Mouse (Mus musculus): ENCODE results near the gene Sowahb. TPM values are rescaled to one million over a fixed set of nuclear protein-coding genes. Genes with fewer than 3 reads are reported as not detected.

Sowahb gene
- polyA plus RNA-seq, 1 experiment from 2014 or later = 0.05 TPM

- 75% methylated on average over 1 of the region's 1 CpGs for WGBS
- Histone ChIP-seq H3K4me1 (ENCODE audit: control insufficient read depth, insufficient read depth, low read length) (no peaks in the 10 kb centered on the region), H3K4me3 (ENCODE audit: low read depth, low read length) (no peak overlapping the region), H3K27ac (ENCODE audit: low read depth, low read length) (no peak overlapping the region), H3K9ac (ENCODE audit: low read length) (no peak overlapping the region), H3K36me3 (ENCODE audit: control insufficient read depth, insufficient read depth, low read length) (no peaks in the 10 kb centered on the region), H3K9me3 (replicated peaks; ENCODE audit: control insufficient read depth, low read length) (no peaks in the 10 kb centered on the region), H3K4me2 (ENCODE audit: low read length) (no peak overlapping the region), H3K27me3 (replicated peaks; ENCODE audit: control insufficient read depth, insufficient read depth, low read length) (no peaks in the 10 kb centered on the region)
- ATAC-seq (no peak), DNase-seq (ENCODE audit: low spot score) (no peak)
These were observed 9.5 kb downstream of the Sowahb start for GRCm38 (mm10) chr5:93035285-93035684.

GRCm38 (mm10) chr5:93033087-93033870, 11.5 kb downstream of the Sowahb start:
- no peaks in the 10 kb centered on the region for H3K27me3 ChIP-seq (replicated peaks; ENCODE audit: control insufficient read depth, insufficient read depth, low read length)
- H3K36me3 ChIP-seq (ENCODE audit: control insufficient read depth, insufficient read depth, low read length) = no peaks in the 10 kb centered on the region
- ATAC-seq = no peak
- no peak for DNase-seq (ENCODE audit: low spot score)
- H3K4me1 ChIP-seq (ENCODE audit: control insufficient read depth, insufficient read depth, low read length) = no peaks in the 10 kb centered on the region
- no peak overlapping the region for H3K9ac ChIP-seq (ENCODE audit: low read length)
- no peak overlapping the region for H3K27ac ChIP-seq (ENCODE audit: low read depth, low read length)
- H3K4me3 ChIP-seq (ENCODE audit: low read depth, low read length) = no peak overlapping the region
- no peaks in the 10 kb centered on the region for H3K9me3 ChIP-seq (replicated peaks; ENCODE audit: control insufficient read depth, low read length)
- WGBS = 78% methylated on average over 5 of the region's 5 CpGs
- H3K4me2 ChIP-seq (ENCODE audit: low read length) = no peak overlapping the region

GRCm38 (mm10) chr5:93032621-93033020, 12.2 kb downstream of the Sowahb start:
- H3K4me1 ChIP-seq (ENCODE audit: control insufficient read depth, insufficient read depth, low read length) = no peaks in the 10 kb centered on the region
- no peaks in the 10 kb centered on the region for H3K27me3 ChIP-seq (replicated peaks; ENCODE audit: control insufficient read depth, insufficient read depth, low read length)
- 93% methylated on average over 4 of the region's 4 CpGs for WGBS
- H3K4me3 ChIP-seq (ENCODE audit: low read depth, low read length) = no peak overlapping the region
- no peak overlapping the region for H3K27ac ChIP-seq (ENCODE audit: low read depth, low read length)
- DNase-seq (ENCODE audit: low spot score) (no peak), ATAC-seq (no peak)
- H3K9ac ChIP-seq (ENCODE audit: low read length) = no peak overlapping the region
- no peaks in the 10 kb centered on the region for H3K36me3 ChIP-seq (ENCODE audit: control insufficient read depth, insufficient read depth, low read length)
- no peak overlapping the region for H3K4me2 ChIP-seq (ENCODE audit: low read length)
- no peaks in the 10 kb centered on the region for H3K9me3 ChIP-seq (replicated peaks; ENCODE audit: control insufficient read depth, low read length)

- Histone ChIP-seq H3K9me3 (replicated peaks; ENCODE audit: control insufficient read depth, low read length) (no peaks in the 10 kb centered on the region), H3K4me2 (ENCODE audit: low read length) (no peak overlapping the region), H3K4me3 (ENCODE audit: low read depth, low read length) (no peak overlapping the region), H3K9ac (ENCODE audit: low read length) (no peak overlapping the region), H3K27me3 (replicated peaks; ENCODE audit: control insufficient read depth, insufficient read depth, low read length) (no peaks in the 10 kb centered on the region), H3K27ac (ENCODE audit: low read depth, low read length) (no peak overlapping the region), H3K4me1 (ENCODE audit: control insufficient read depth, insufficient read depth, low read length) (no peaks in the 10 kb centered on the region), H3K36me3 (ENCODE audit: control insufficient read depth, insufficient read depth, low read length) (no peaks in the 10 kb centered on the region)
- DNase-seq (ENCODE audit: low spot score) = no peak
- WGBS = 53% methylated on average over 3 of the region's 3 CpGs
- ATAC-seq = no peak
These were observed 14.0 kb downstream of the Sowahb start for GRCm38 (mm10) chr5:93030869-93031268.

GRCm38 (mm10) chr5:93030411-93030810, 14.4 kb downstream of the Sowahb start:
- H3K9ac ChIP-seq (ENCODE audit: low read length) = no peak overlapping the region
- no peaks in the 10 kb centered on the region for H3K27me3 ChIP-seq (replicated peaks; ENCODE audit: control insufficient read depth, insufficient read depth, low read length)
- ATAC-seq (no peak), DNase-seq (ENCODE audit: low spot score) (no peak)
- no peaks in the 10 kb centered on the region for H3K9me3 ChIP-seq (replicated peaks; ENCODE audit: control insufficient read depth, low read length)
- no peaks in the 10 kb centered on the region for H3K4me1 ChIP-seq (ENCODE audit: control insufficient read depth, insufficient read depth, low read length)
- H3K4me3 ChIP-seq (ENCODE audit: low read depth, low read length) = no peak overlapping the region
- H3K36me3 ChIP-seq (ENCODE audit: control insufficient read depth, insufficient read depth, low read length) = no peaks in the 10 kb centered on the region
- H3K4me2 ChIP-seq (ENCODE audit: low read length) = no peak overlapping the region
- no peak overlapping the region for H3K27ac ChIP-seq (ENCODE audit: low read depth, low read length)
- WGBS = 80% methylated on average over 5 of the region's 5 CpGs

GRCm38 (mm10) chr5:93027120-93027675, 17.6 kb downstream of the Sowahb start:
- Histone ChIP-seq H3K4me2 (ENCODE audit: low read length) (no peak overlapping the region), H3K9me3 (replicated peaks; ENCODE audit: control insufficient read depth, low read length) (no peaks in the 10 kb centered on the region), H3K36me3 (ENCODE audit: control insufficient read depth, insufficient read depth, low read length) (no peaks in the 10 kb centered on the region), H3K9ac (ENCODE audit: low read length) (no peak overlapping the region), H3K4me3 (ENCODE audit: low read depth, low read length) (no peak overlapping the region), H3K27ac (ENCODE audit: low read depth, low read length) (no peak overlapping the region), H3K27me3 (replicated peaks; ENCODE audit: control insufficient read depth, insufficient read depth, low read length) (no peaks in the 10 kb centered on the region), H3K4me1 (ENCODE audit: control insufficient read depth, insufficient read depth, low read length) (no peaks in the 10 kb centered on the region)
- ATAC-seq (no peak), DNase-seq (ENCODE audit: low spot score) (no peak)
- WGBS = 57% methylated on average over 9 of the region's 9 CpGs

GRCm38 (mm10) chr5:93026437-93027119, 18.2 kb downstream of the Sowahb start:
- Histone ChIP-seq H3K4me2 (ENCODE audit: low read length) (no peak overlapping the region), H3K27ac (ENCODE audit: low read depth, low read length) (no peak overlapping the region), H3K27me3 (replicated peaks; ENCODE audit: control insufficient read depth, insufficient read depth, low read length) (no peaks in the 10 kb centered on the region), H3K4me3 (ENCODE audit: low read depth, low read length) (no peak overlapping the region), H3K9me3 (replicated peaks; ENCODE audit: control insufficient read depth, low read length) (no peaks in the 10 kb centered on the region), H3K9ac (ENCODE audit: low read length) (no peak overlapping the region), H3K4me1 (ENCODE audit: control insufficient read depth, insufficient read depth, low read length) (no peaks in the 10 kb centered on the region), H3K36me3 (ENCODE audit: control insufficient read depth, insufficient read depth, low read length) (no peaks in the 10 kb centered on the region)
- DNase-seq (ENCODE audit: low spot score) = no peak
- WGBS = 72% methylated on average over 4 of the region's 4 CpGs
- no peak for ATAC-seq

- DNase-seq (ENCODE audit: low spot score) (no peak), ATAC-seq (no peak)
- Histone ChIP-seq H3K4me1 (ENCODE audit: control insufficient read depth, insufficient read depth, low read length) (no peaks in the 10 kb centered on the region), H3K4me2 (ENCODE audit: low read length) (no peak overlapping the region), H3K9me3 (replicated peaks; ENCODE audit: control insufficient read depth, low read length) (no peaks in the 10 kb centered on the region), H3K27ac (ENCODE audit: low read depth, low read length) (no peak overlapping the region), H3K9ac (ENCODE audit: low read length) (no peak overlapping the region), H3K4me3 (ENCODE audit: low read depth, low read length) (no peak overlapping the region), H3K27me3 (replicated peaks; ENCODE audit: control insufficient read depth, insufficient read depth, low read length) (no peaks in the 10 kb centered on the region), H3K36me3 (ENCODE audit: control insufficient read depth, insufficient read depth, low read length) (no peaks in the 10 kb centered on the region)
- 37% methylated on average over 7 of the region's 7 CpGs for WGBS
These were observed 20.0 kb downstream of the Sowahb start for GRCm38 (mm10) chr5:93024754-93025280.

Data from forebrain, embryonic 14.5 days (tissue).